Comparison of ENCODE assay signal across 23 mouse cellular contexts in the genomic region with DNA sequence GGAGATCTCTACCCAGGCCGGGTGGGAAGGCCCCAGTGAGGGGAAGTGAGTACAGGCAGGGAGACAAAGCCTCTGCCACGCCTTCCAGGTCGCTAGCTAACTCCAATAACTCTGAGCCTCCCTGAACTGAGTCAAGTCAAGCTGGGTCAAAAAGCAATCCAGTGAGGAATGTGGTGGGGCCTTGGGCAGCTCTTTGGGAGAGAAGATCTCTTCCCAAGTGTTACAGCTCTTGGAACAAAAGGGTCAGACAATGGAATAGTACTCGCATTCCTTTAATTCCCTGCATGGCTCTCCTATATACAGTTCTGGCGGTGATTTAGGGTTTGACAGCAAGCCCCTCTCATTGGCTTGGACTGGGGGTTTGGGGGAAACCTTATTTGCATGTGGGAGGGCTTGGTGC. TPM values are rescaled to one million over a fixed set of nuclear protein-coding genes. Genes with fewer than 3 reads are reported as not detected.
DNase-seq lines count a peak whose midpoint lies in the region.
"Had no signal": no experiment of that assay in that cellular context is flagged by ENCODE, and none has a peak within 500 bp of the region (broad histone marks: within the 10 kb centered on the region; RNA-seq: fewer than 3 reads in every experiment).

No protein-coding gene starts in this region.

- peak; percentile 57 for DNase-seq in ES-CJ7 (ENCODE audit: low read depth, low spot score)
- DNase-seq in R1 (ENCODE audit: low read depth, low spot score) = peak; percentile 88
- peak; percentile 88 for DNase-seq in ZHBTc4 (ENCODE audit: low read depth, low spot score)
- DNase-seq in adrenal gland, postnatal 25 days = no peak
- DNase-seq in urinary bladder, postnatal 10 days (ENCODE audit: low spot score) = no peak
- DNase-seq in right cerebral cortex, postnatal 4 days = no peak
- DNase-seq: adrenal gland, adult 2 months; adrenal gland, adult 8-10 months; adrenal gland, postnatal 10 days; adrenal gland, postnatal 14 days; adrenal gland, postnatal 36 days; B cell, adult 2 months; cerebellum, adult 11 months; cerebellum, adult 11-12 months; cerebellum, adult 18-20 months; cerebellum, adult 2 months; cerebellum, adult 8-10 months; cerebellum, adult 9-10 months; cerebellum, adult 9-11 months had no signal

RNA-seq across cellular contexts. Expression of a gene that starts 4.8 kb away (rescaled TPM):
- 22.5 and 26.6 TPM in 2 replicates for total RNA-seq in adrenal gland, postnatal 25 days (2021)
- total RNA-seq: CH12.LX, MEL had no signal

RNA-seq across cellular contexts. Expression of a gene that starts 14.7 kb away (rescaled TPM):
- 19.2 and 21.1 TPM in 2 replicates for total RNA-seq in adrenal gland, postnatal 25 days (2021)

RNA-seq across cellular contexts. Expression of a gene that starts 28.1 kb away (rescaled TPM):
- total RNA-seq in adrenal gland, postnatal 25 days (2021) = not detected in 2 replicates
- total RNA-seq: adrenal gland, adult 18-20 months; adrenal gland, adult 2 months; adrenal gland, postnatal 14 days; CH12.LX; G1E; MEL had no signal

RNA-seq across cellular contexts. Expression of a gene that starts 39.2 kb away (rescaled TPM):
- total RNA-seq in adrenal gland, postnatal 25 days (2021) = not detected in 2 replicates

RNA-seq across cellular contexts. Expression of a gene that starts 49.0 kb away (rescaled TPM):
- 72.0 and 81.3 TPM in 2 replicates for total RNA-seq in adrenal gland, postnatal 25 days (2021)

Comparison
In these comparisons a context has a peak if more than half of its experiments do, and no peak if none do; other contexts are left out.
1. DNase-seq: peak in ES-CJ7 (single experiment), R1 (single experiment) and ZHBTc4 (single experiment); none in adrenal gland, postnatal 25 days (single experiment), urinary bladder, postnatal 10 days (single experiment) and right cerebral cortex, postnatal 4 days (single experiment).